Mouse (Mus musculus): ENCODE data around the gene Gm13691. TPM values are rescaled to one million over a fixed set of nuclear protein-coding genes. Genes with fewer than 3 reads are reported as not detected.

The Gm13691 gene
- total and polyA plus RNA-seq, 3 experiments: 0.04 to 0.44 TPM; not detected in 1

GRCm38 (mm10) chr2:84019519-84020305, 29.4 kb downstream of the Gm13691 start:
- in situ Hi-C loops (cut with MboI; ENCODE audit: low pct_ligation_motif_present, low pct_unique_long_range_greater_than_20kb, low sequenced_read_pairs): no loop called here
- no peak overlapping the region for H3K4me3 ChIP-seq (replicated peaks in 1 of 3; ENCODE audit: low read depth in 2 of 3, low read length in 2 of 3, poor library complexity in 1 of 3)
- dilution Hi-C loops (cut with MboI; ENCODE audit: extremely low pct_ligation_motif_present, extremely low pct_unique_long_range_greater_than_20kb, low sequenced_read_pairs): no loop called here
- H3K9ac ChIP-seq (ENCODE audit: insufficient read depth, low read depth): no peak overlapping the region
- no peaks in the 10 kb centered on the region for H3K27me3 ChIP-seq (replicated peaks)
- no peak overlapping the region for H3K4me2 ChIP-seq (ENCODE audit: insufficient read depth, low read depth, poor library complexity, severe bottlenecking)
- no peaks in the 10 kb centered on the region for H3K79me2 ChIP-seq (replicated peaks; ENCODE audit: control insufficient read depth, extremely low read depth, insufficient read depth, poor library complexity, severe bottlenecking)
- TF ChIP-seq E2F4 (IDR thresholded peaks at IDR 0.05; ENCODE audit: insufficient replicate concordance, low read depth, low read length) (no peak), USF2 (conservative IDR thresholded peaks at IDR 0.05; ENCODE audit: low read depth, low read length) (no peak), ZC3H11A (IDR thresholded peaks at IDR 0.05; ENCODE audit: low read depth, low read length) (no peak)
- no peak overlapping the region for H3K27ac ChIP-seq (ENCODE audit: insufficient read depth, low read depth)
- H3K36me3 ChIP-seq (replicated peaks in 1 of 2; ENCODE audit: control insufficient read depth in 1 of 2, insufficient read depth in 1 of 2, low read length in 1 of 2): no peaks in the 10 kb centered on the region
- H3K9me3 ChIP-seq (replicated peaks; ENCODE audit: low read length): no peaks in the 10 kb centered on the region
- H3K4me1 ChIP-seq (ENCODE audit: control insufficient read depth in 1 of 2, insufficient read depth in 2 of 2): peaks cover 0 to 14% of the 10 kb centered on the region in 2 experiments; a peak in 2 of 4 replicates
- no peak for DNase-seq (ENCODE audit: extremely low read depth)

- in situ Hi-C loops (cut with MboI; ENCODE audit: low pct_ligation_motif_present, low pct_unique_long_range_greater_than_20kb, low sequenced_read_pairs): no loop called here
Measured at GRCm38 (mm10) chr2:84021930-84022329, 31.6 kb downstream of the Gm13691 start.

GRCm38 (mm10) chr2:84022905-84023304, 32.6 kb downstream of the Gm13691 start:
- Histone ChIP-seq H3K4me1 (ENCODE audit: control insufficient read depth in 1 of 2, insufficient read depth in 2 of 2) (peaks cover 0 to 13% of the 10 kb centered on the region in 2 experiments; a peak in 2 of 4 replicates), H3K79me2 (replicated peaks; ENCODE audit: control insufficient read depth, extremely low read depth, insufficient read depth, poor library complexity, severe bottlenecking) (no peaks in the 10 kb centered on the region), H3K4me3 (replicated peaks in 1 of 3; ENCODE audit: low read depth in 2 of 3, low read length in 2 of 3, poor library complexity in 1 of 3) (no peak overlapping the region), H3K9me3 (replicated peaks; ENCODE audit: low read length) (no peaks in the 10 kb centered on the region), H3K9ac (ENCODE audit: insufficient read depth, low read depth) (no peak overlapping the region), H3K27ac (ENCODE audit: insufficient read depth, low read depth) (no peak overlapping the region), H3K4me2 (ENCODE audit: insufficient read depth, low read depth, poor library complexity, severe bottlenecking) (no peak overlapping the region), H3K27me3 (replicated peaks) (no peaks in the 10 kb centered on the region), H3K36me3 (replicated peaks in 1 of 2; ENCODE audit: control insufficient read depth in 1 of 2, insufficient read depth in 1 of 2, low read length in 1 of 2) (no peaks in the 10 kb centered on the region)
- dilution Hi-C loops (cut with MboI; ENCODE audit: extremely low pct_ligation_motif_present, extremely low pct_unique_long_range_greater_than_20kb, low sequenced_read_pairs) (no loop called here), in situ Hi-C loops (cut with MboI; ENCODE audit: low pct_ligation_motif_present, low pct_unique_long_range_greater_than_20kb, low sequenced_read_pairs) (no loop called here)
- no peak for TF ChIP-seq USF1 (IDR thresholded peaks at IDR 0.05; ENCODE audit: low read depth, low read length)
- no peak for DNase-seq (ENCODE audit: extremely low read depth)

More at GRCm38 (mm10) chr2:84021930-84022329, 31.6 kb downstream of the Gm13691 start:
- no peak for DNase-seq (ENCODE audit: extremely low read depth)
- Histone ChIP-seq H3K27ac (ENCODE audit: insufficient read depth, low read depth) (no peak overlapping the region), H3K4me1 (ENCODE audit: control insufficient read depth in 1 of 2, insufficient read depth in 2 of 2) (peaks cover 0 to 14% of the 10 kb centered on the region in 2 experiments; a peak in 2 of 4 replicates), H3K4me2 (ENCODE audit: insufficient read depth, low read depth, poor library complexity, severe bottlenecking) (no peak overlapping the region), H3K4me3 (replicated peaks in 1 of 3; ENCODE audit: low read depth in 2 of 3, low read length in 2 of 3, poor library complexity in 1 of 3) (no peak overlapping the region), H3K36me3 (replicated peaks in 1 of 2; ENCODE audit: control insufficient read depth in 1 of 2, insufficient read depth in 1 of 2, low read length in 1 of 2) (no peaks in the 10 kb centered on the region), H3K79me2 (replicated peaks; ENCODE audit: control insufficient read depth, extremely low read depth, insufficient read depth, poor library complexity, severe bottlenecking) (no peaks in the 10 kb centered on the region), H3K9ac (ENCODE audit: insufficient read depth, low read depth) (no peak overlapping the region), H3K27me3 (replicated peaks) (no peaks in the 10 kb centered on the region), H3K9me3 (replicated peaks; ENCODE audit: low read length) (no peaks in the 10 kb centered on the region)
- dilution Hi-C loops (cut with MboI; ENCODE audit: extremely low pct_ligation_motif_present, extremely low pct_unique_long_range_greater_than_20kb, low sequenced_read_pairs): no loop called here
- TF ChIP-seq MEF2A (IDR thresholded peaks at IDR 0.05; ENCODE audit: borderline replicate concordance, low read depth, low read length): no peak
- TF ChIP-seq POLR2AphosphoS2 (IDR thresholded peaks at IDR 0.05; ENCODE audit: low read depth, low read length): no peak
- TF ChIP-seq HCFC1 (IDR thresholded peaks at IDR 0.05; ENCODE audit: low read depth, low read length): no peak
- no peak for TF ChIP-seq ZKSCAN1 (IDR thresholded peaks at IDR 0.05; ENCODE audit: borderline replicate concordance, low read depth, low read length)
- no peak for TF ChIP-seq UBTF (IDR thresholded peaks at IDR 0.05; ENCODE audit: low read depth, low read length)
- no peak for TF ChIP-seq USF2 (conservative IDR thresholded peaks at IDR 0.05; ENCODE audit: low read depth, low read length)
- no peak for TF ChIP-seq IRF4 (IDR thresholded peaks at IDR 0.05; ENCODE audit: low read depth, low read length)
- no peak for TF ChIP-seq MAFK (IDR thresholded peaks at IDR 0.05; ENCODE audit: insufficient replicate concordance, low read length)
- no peak for TF ChIP-seq SMC3 (IDR thresholded peaks at IDR 0.05; ENCODE audit: low read depth, low read length)
- TF ChIP-seq JUN (IDR thresholded peaks at IDR 0.05; ENCODE audit: insufficient read depth, low read depth, low read length): no peak

Data from CH12.LX (cell line).